Mouse (Mus musculus): ENCODE results near the gene Mylk. TPM values are rescaled to one million over a fixed set of nuclear protein-coding genes. Genes with fewer than 3 reads are reported as not detected.
A peak's percentile ranks its signal among the peaks of the same experiment; 100 is the strongest.

Mylk gene
- polyA plus RNA-seq, 1 experiment from 2014 or later = 4.3 TPM

- Histone ChIP-seq H3K9ac (replicated peaks) (no peak overlapping the region), H3K27ac (replicated peaks) (no peak overlapping the region)
These were observed 154.2 kb downstream of the Mylk start for GRCm38 (mm10) chr16:34899071-34899808.

DNA sequence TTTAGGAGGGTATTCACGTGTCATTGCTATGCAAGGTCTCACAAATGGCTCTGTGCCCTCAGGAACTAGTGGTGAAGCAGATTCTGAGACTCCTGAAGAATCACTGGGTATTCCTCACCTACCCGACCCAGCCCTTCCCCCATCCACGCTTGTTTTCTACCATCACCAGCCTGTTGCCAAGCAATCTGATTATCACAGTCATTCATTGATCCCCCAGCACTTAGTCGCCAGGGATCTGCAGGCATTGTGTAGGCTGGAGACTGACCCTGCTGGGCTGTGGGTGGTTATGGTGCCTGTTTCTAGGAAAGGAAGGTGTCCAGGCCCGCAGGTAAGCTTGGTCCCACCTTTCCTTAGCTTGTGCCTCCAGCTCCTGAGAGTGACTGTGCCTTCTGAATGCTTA is 155.0 kb downstream of the Mylk start:
- Histone ChIP-seq H3K4me2 (replicated peaks) (no peak overlapping the region), H3K4me3 (no peak overlapping the region), H3K9me3 (no peaks in the 10 kb centered on the region), H3K9ac (replicated peaks) (no peak overlapping the region), H3K36me3 (no peaks in the 10 kb centered on the region), H3K27ac (replicated peaks) (no peak overlapping the region), H3K27me3 (no peaks in the 10 kb centered on the region), H3K4me1 (peaks cover 23% of the 10 kb centered on the region)
- 27% methylated on average over 5 of the region's 5 CpGs for WGBS
- ATAC-seq (replicated peaks) = no peak

More at GRCm38 (mm10) chr16:34899071-34899808, 154.2 kb downstream of the Mylk start:
- 0 out of 2 replicates have a peak, but pooled peaks have one; percentile 29 for ATAC-seq (replicated peaks)
- no peak overlapping the region for H3K4me3 ChIP-seq
- WGBS = 51% methylated on average over 11 of the region's 11 CpGs
- peaks cover 23% of the 10 kb centered on the region for H3K4me1 ChIP-seq
- no peaks in the 10 kb centered on the region for H3K9me3 ChIP-seq
- H3K36me3 ChIP-seq = no peaks in the 10 kb centered on the region
- H3K4me2 ChIP-seq (replicated peaks) = no peak overlapping the region
- H3K27me3 ChIP-seq = no peaks in the 10 kb centered on the region

GRCm38 (mm10) chr16:34900471-34900870 is 155.5 kb downstream of the Mylk start:
- Histone ChIP-seq H3K4me3 (no peak overlapping the region), H3K9ac (replicated peaks) (no peak overlapping the region), H3K27ac (replicated peaks) (no peak overlapping the region), H3K36me3 (no peaks in the 10 kb centered on the region), H3K9me3 (no peaks in the 10 kb centered on the region), H3K27me3 (no peaks in the 10 kb centered on the region), H3K4me2 (replicated peaks) (no peak overlapping the region), H3K4me1 (peaks cover 23% of the 10 kb centered on the region)
- no peak for ATAC-seq (replicated peaks)
- WGBS = 75% methylated on average over 5 of the region's 5 CpGs

DNA sequence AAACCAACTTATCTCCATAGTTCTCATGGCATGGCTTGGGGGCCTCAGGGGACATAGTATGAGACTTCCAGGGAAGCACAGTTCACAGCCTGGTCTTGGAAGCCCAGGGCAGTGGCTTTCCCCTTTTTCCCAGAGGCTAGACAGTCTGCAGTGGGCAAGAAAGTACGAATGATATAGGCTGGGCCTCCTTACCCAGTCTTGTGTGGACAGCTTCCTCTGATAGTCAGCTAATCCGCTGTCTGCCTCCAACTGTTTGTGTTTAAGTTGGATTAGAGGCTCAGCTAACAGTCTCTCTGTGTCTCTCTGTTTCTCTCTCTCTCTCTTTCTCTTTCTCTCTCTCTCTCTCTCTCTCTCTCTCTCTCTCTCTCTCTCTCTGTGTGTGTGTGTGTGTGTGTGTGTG is 156.0 kb downstream of the Mylk start:
- Histone ChIP-seq H3K36me3 (no peaks in the 10 kb centered on the region), H3K4me1 (peaks cover 23% of the 10 kb centered on the region), H3K9me3 (no peaks in the 10 kb centered on the region), H3K27me3 (no peaks in the 10 kb centered on the region), H3K4me2 (replicated peaks) (no peak overlapping the region), H3K4me3 (no peak overlapping the region), H3K27ac (replicated peaks) (no peak overlapping the region), H3K9ac (replicated peaks) (no peak overlapping the region)
- 36% methylated on average over 2 of the region's 2 CpGs for WGBS
- no peak for ATAC-seq (replicated peaks)

GRCm38 (mm10) chr16:34901611-34902293 is 156.7 kb downstream of the Mylk start:
- Histone ChIP-seq H3K27ac (replicated peaks) (no peak overlapping the region), H3K4me2 (replicated peaks) (no peak overlapping the region), H3K36me3 (no peaks in the 10 kb centered on the region), H3K27me3 (no peaks in the 10 kb centered on the region), H3K4me1 (peaks cover 23% of the 10 kb centered on the region), H3K4me3 (no peak overlapping the region), H3K9me3 (no peaks in the 10 kb centered on the region), H3K9ac (replicated peaks) (no peak overlapping the region)
- peak; percentile 45 for ATAC-seq (replicated peaks)
- WGBS = 80% methylated on average over 7 of the region's 7 CpGs

GRCm38 (mm10) chr16:34902294-34902680 is 157.3 kb downstream of the Mylk start:
- no peak overlapping the region for H3K27ac ChIP-seq (replicated peaks)
- 11% methylated on average over 9 of the region's 9 CpGs for WGBS
- no peak overlapping the region for H3K9ac ChIP-seq (replicated peaks)
- no peaks in the 10 kb centered on the region for H3K9me3 ChIP-seq
- no peaks in the 10 kb centered on the region for H3K27me3 ChIP-seq
- no peaks in the 10 kb centered on the region for H3K36me3 ChIP-seq
- peak; percentile 55 for ATAC-seq (replicated peaks)
- no peak overlapping the region for H3K4me3 ChIP-seq
- H3K4me1 ChIP-seq = peaks cover 23% of the 10 kb centered on the region
- no peak overlapping the region for H3K4me2 ChIP-seq (replicated peaks)

DNA sequence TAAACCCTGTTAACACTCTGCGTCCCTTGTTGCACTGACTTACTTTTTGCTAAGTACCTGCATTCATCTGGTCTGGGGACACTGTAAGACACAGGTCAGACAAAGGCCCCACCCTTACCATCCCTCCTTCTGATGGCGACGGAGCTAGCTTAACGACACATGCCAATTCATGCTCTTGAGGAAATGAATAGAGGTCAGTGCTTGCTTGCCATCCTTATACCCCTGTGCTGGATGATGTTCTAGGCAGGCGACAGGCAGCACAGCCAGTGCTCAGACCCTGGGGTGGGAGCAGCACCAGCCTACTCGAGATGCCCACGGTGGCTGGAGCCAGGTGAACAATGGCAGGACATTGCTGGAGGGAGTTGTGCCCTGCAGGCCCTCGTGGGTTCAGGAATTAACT is 157.8 kb downstream of the Mylk start:
- ATAC-seq (replicated peaks) = no peak
- WGBS = 75% methylated on average over 8 of the region's 8 CpGs
- Histone ChIP-seq H3K4me1 (peaks cover 23% of the 10 kb centered on the region), H3K9me3 (no peaks in the 10 kb centered on the region), H3K27me3 (no peaks in the 10 kb centered on the region), H3K4me2 (replicated peaks) (no peak overlapping the region), H3K27ac (replicated peaks) (no peak overlapping the region), H3K36me3 (no peaks in the 10 kb centered on the region), H3K4me3 (no peak overlapping the region), H3K9ac (replicated peaks) (no peak overlapping the region)

- no peaks in the 10 kb centered on the region for H3K36me3 ChIP-seq
- no peak for ATAC-seq (replicated peaks)
- peaks cover 6% of the 10 kb centered on the region for H3K4me1 ChIP-seq
- H3K9ac ChIP-seq (replicated peaks) = no peak overlapping the region
- no peak overlapping the region for H3K27ac ChIP-seq (replicated peaks)
- 86% methylated on average over 4 of the region's 4 CpGs for WGBS
- no peak overlapping the region for H3K4me2 ChIP-seq (replicated peaks)
- H3K4me3 ChIP-seq = no peak overlapping the region
- no peaks in the 10 kb centered on the region for H3K27me3 ChIP-seq
- no peaks in the 10 kb centered on the region for H3K9me3 ChIP-seq
These were observed 159.9 kb downstream of the Mylk start for GRCm38 (mm10) chr16:34904876-34905275.

DNA sequence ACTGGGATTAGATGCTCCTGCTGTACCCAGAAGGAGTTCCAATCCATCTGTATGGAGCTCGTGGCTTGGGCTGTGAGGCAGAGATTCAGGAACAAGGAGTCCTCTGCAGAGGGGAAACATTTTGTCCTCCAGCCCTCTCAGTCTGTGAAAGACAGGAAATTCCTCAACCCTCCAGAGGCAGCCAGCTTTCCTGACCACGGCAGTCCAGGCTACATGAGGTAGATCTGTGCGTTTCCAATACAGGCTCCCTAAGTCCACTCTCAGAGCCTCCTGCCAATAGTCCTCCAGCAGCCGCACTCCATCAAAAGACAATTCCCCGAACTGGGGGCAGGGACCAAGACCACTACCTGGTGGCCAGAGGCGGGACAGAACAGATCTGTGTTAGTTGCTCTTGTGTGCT is 164.4 kb downstream of the Mylk start:
- Histone ChIP-seq H3K9me3 (no peaks in the 10 kb centered on the region), H3K9ac (replicated peaks) (no peak overlapping the region), H3K4me2 (replicated peaks) (no peak overlapping the region), H3K27me3 (no peaks in the 10 kb centered on the region), H3K27ac (replicated peaks) (no peak overlapping the region), H3K36me3 (no peaks in the 10 kb centered on the region), H3K4me1 (no peaks in the 10 kb centered on the region), H3K4me3 (no peak overlapping the region)
- WGBS = 81% methylated on average over 6 of the region's 6 CpGs
- ATAC-seq (replicated peaks) = no peak

- no peak for ATAC-seq (replicated peaks)
- H3K27ac ChIP-seq (replicated peaks) = no peak overlapping the region
- H3K4me2 ChIP-seq (replicated peaks) = no peak overlapping the region
- H3K9ac ChIP-seq (replicated peaks) = no peak overlapping the region
- WGBS = 91% methylated on average over 4 of the region's 4 CpGs
- H3K9me3 ChIP-seq = no peaks in the 10 kb centered on the region
- no peak overlapping the region for H3K4me3 ChIP-seq
- no peaks in the 10 kb centered on the region for H3K27me3 ChIP-seq
- no peaks in the 10 kb centered on the region for H3K36me3 ChIP-seq
- H3K4me1 ChIP-seq = no peaks in the 10 kb centered on the region
These were observed 172.4 kb downstream of the Mylk start for GRCm38 (mm10) chr16:34917373-34917900.

DNA sequence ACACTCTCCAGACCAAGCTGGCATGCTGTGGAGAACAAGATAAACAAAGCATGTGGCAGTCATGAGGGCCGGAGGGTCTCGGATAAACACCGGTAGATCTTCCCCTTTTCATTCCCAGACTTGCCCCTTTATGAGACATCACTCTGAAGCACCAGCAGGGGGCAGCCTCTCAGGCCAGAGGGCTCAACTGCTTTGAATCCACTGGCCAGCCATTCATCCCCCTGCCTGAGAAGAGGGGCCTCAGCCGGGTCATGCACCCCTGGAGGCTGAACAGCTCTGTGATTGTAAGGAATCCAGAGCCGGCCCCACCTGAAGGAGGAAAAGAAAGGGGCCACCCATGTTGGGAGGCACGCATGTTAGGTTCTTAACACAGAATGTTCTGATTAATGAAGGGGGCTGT is 175.2 kb downstream of the Mylk start:
- WGBS = 12% methylated on average over 6 of the region's 6 CpGs

DNA sequence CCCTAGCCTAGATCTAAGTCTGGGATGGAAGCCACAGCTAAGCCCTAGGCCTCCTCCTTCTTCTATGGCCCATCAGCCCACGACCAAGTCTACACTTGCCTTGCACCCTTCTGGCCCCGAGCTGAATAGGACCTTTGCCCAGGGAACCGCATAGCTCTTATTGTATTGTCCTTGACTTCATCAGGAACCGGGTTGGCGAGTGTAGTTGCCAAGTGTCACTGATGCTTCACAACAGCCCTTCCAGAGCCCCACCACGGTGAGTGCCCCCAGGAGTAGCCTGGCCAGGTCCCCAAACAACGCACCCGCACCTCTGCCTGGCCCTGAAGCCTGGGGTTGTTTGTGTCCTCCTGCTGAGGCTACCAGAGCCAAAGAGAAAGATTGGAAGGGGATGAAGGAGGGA is 175.9 kb downstream of the Mylk start:
- no peak for ATAC-seq (replicated peaks)
- 67% methylated on average over 8 of the region's 8 CpGs for WGBS
- Histone ChIP-seq H3K9ac (replicated peaks) (no peak overlapping the region), H3K27ac (replicated peaks) (no peak overlapping the region), H3K4me2 (replicated peaks) (no peak overlapping the region), H3K9me3 (no peaks in the 10 kb centered on the region), H3K4me3 (no peak overlapping the region), H3K36me3 (no peaks in the 10 kb centered on the region), H3K27me3 (no peaks in the 10 kb centered on the region), H3K4me1 (no peaks in the 10 kb centered on the region)

More for the DNA sequence above, 175.2 kb downstream of the Mylk start:
- Histone ChIP-seq H3K27me3 (no peaks in the 10 kb centered on the region), H3K36me3 (no peaks in the 10 kb centered on the region), H3K4me2 (replicated peaks) (no peak overlapping the region), H3K4me1 (no peaks in the 10 kb centered on the region), H3K9ac (replicated peaks) (no peak overlapping the region), H3K9me3 (no peaks in the 10 kb centered on the region), H3K27ac (replicated peaks) (no peak overlapping the region), H3K4me3 (no peak overlapping the region)
- ATAC-seq (replicated peaks) = no peak
